Mouse (Mus musculus) CD4-positive, CD25-positive, alpha-beta regulatory T cell, adult 4 months (primary cell): ENCODE data around the gene Emsy. TPM values are rescaled to one million over a fixed set of nuclear protein-coding genes. Genes with fewer than 3 reads are reported as not detected.
A peak's percentile ranks its signal among the peaks of the same experiment; 100 is the strongest.

Experiments used
- ATAC-seq: one replicate; pipeline ENCODE4 v1.8.0; 2017
- polyA plus RNA-seq, 2 experiments: library from polyadenylated mRNA; unstranded; fragments of 100-300 nt; shearing (Covaris generic); gene quantifications; one replicate each; pipeline ENCODE4 v1.2.1; 2017

Gene Emsy
- polyA plus RNA-seq, 2 experiments from 2014 or later = 71.4 to 73.3 TPM

GRCm38 (mm10) chr7:98667956-98668746, 11.6 kb upstream of the Emsy start:
- no peak for ATAC-seq

DNA sequence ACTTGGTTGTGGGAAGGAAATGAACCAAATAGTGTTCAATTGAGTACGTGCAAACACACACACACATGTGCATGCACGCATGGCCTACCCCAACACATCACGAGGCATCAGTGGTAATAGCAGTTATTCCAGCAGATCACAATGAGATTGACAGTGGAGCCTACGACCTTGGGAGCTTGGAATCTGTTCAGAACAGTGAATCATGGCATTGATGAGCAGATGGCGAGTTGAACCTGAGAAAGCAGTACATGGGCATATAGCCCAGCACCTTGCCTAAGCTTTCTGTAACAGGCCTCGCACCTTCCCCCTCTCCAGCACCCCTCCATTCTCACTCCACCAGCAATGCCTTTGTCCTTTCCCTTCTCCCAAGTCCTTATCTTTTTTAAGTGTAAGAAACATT, 9.1 kb upstream of the Emsy start:
- no peak for ATAC-seq

GRCm38 (mm10) chr7:98665166-98665565, 8.6 kb upstream of the Emsy start:
- ATAC-seq = no peak

- ATAC-seq = peak; percentile 61
These were observed 677 bp downstream of the Emsy start for GRCm38 (mm10) chr7:98655681-98656530.

GRCm38 (mm10) chr7:98651651-98652050, 4.9 kb downstream of the Emsy start:
- no peak for ATAC-seq

DNA sequence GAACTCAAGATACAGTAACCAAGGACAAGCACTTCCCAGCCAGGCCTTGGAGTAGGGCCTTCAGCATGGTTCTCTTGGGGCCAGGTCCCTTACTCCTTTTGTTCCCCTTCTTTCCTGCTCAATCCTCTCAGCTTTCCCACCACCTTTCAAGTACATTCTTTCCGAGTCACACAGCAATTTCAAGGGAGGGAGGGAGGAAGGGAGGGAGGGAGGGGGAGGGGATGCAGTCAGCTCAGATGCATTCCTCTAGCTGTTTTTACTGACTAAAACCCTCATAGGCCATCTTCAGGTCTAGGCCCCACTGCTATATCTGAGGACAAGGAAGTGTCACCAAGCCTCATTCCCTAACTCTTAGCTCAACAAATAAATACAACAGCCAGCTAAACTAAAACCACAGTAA, 12.3 kb downstream of the Emsy start:
- ATAC-seq = no peak

DNA sequence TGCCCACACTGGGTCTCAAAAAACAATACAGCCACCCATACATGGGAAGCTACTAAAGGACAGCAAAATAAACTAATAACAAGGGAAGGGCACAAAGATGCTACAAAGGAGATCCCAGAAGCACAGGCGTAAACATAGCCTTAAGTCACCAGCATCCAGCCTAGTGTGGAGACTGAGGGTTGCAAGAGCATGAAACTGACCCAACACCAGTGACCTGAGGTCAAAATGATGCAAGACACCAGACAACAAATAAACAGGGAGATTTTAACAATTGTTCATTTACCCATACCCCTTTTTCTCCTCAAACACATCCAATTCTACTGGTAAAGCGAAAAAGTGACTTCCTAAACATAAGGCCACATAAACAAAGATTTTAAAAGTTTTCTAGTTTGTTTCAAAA, 20.0 kb downstream of the Emsy start:
- no peak for ATAC-seq

DNA sequence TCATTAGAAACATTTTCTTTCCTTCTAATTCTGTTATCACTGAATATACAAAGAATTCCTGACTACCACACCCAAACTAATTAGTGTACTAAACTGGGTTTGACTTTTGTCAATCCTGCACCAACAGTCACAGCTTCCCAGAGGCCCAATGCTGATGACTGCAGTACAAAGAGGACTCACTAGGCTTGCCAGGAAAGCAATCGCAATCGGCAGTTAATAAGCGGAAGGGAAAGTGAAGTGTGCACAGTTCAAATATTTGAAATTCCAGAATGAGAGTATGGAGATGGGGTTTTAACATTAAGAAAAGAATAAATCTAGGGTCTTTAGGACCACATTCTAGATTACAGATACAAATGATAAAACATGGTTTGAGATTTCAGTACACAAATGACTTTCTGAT, 23.6 kb downstream of the Emsy start:
- ATAC-seq = no peak

- no peak for ATAC-seq
These were observed 26.6 kb downstream of the Emsy start for GRCm38 (mm10) chr7:98629947-98630346.

DNA sequence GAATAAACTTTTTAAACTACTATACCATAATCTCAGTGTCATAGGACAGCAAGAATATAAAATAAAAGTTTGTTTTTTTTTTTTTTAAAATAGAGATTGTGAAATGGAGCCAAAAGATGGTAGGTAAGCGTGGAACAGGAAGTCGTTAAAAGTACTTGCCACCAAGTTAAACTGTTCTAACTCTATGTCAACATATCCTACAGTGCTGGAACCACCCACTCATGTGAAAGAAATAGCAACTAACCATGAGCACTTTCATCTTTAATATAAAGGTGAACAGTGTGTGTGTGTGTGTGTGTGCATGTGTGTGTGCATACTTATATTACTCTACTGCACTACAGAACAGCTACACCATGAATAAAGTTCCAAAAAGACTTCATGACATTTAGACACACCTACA, 38.8 kb downstream of the Emsy start:
- peak; percentile 89 for ATAC-seq

- no peak for ATAC-seq
These were observed 43.6 kb downstream of the Emsy start for GRCm38 (mm10) chr7:98612936-98613335.

DNA sequence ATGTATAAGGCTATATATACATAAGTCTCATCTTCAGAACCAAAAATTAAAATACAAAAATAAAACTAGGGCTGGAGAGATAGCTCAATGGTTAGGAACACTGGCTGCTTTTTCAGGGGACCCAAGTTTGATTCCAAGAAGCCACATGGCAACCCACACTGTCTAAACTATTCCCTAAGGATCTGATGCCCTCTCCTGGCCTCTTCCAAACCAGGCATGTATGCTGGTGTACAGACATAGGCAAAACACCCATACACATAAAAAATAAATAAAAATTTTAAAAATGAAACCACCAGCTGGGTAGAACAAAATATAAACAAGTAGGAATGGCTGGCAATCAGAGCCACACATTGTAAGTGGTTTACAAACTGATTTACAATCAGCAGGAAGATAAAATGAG, 48.1 kb downstream of the Emsy start:
- ATAC-seq = no peak

DNA sequence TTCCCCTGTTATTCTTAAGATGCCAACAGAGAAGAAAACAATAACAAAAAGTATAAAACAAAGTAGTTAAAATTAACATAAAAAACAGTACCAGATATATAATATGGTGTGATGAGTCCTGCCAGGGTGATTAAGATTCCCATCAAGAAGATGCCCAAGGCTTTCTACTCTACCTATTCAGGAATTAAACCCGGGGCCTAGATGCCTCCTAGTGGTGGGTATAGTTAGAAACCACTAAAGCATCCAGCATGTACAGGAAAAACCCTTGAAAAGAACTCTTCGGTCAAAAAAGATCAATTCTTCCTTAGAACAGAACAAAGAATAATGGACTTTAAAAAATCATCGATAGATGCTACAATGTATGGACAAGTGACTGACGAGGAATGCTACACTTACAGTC, 49.4 kb downstream of the Emsy start:
- no peak for ATAC-seq

DNA sequence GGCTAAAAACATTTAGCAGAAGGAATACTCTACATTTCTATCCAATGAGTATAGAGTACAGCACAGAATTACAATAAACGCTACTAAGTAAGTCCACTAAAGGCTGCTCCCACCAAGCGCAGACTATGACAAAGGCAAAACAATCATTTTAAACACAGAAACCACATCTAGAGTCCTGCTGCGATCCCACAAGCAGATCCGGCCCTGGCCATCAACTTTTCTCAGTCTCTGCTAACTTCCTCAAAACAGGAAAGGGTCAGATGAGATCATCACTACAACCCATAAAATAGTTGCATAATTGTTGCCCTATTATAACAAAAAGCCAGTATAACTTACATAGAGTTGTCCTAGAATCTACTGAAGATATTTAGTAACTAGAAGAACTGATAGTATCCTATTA, 54.9 kb downstream of the Emsy start:
- no peak for ATAC-seq

- ATAC-seq = no peak
These were observed 59.2 kb downstream of the Emsy start for GRCm38 (mm10) chr7:98597402-98597801.

DNA sequence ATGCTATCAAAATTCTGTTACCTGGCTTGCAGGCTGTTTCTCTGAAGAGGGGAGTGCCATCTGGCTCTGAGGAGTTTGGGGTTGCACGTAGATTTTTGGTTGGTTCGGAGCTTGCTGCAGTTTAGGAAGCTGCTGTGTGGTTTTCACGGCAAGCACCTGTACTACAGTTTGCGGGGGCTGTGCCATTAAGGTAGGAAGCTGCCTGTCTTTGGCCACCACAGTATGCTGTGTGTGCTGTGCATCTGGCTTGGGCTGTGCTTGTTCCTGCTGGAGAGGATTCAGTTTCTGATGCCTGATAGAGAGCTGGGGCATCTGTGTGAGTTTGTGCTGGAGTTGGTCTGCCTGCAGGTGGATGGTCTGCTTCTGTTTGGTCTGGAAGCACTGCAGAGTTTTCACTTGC, 61.9 kb downstream of the Emsy start:
- ATAC-seq = no peak

GRCm38 (mm10) chr7:98593276-98593675, 63.3 kb downstream of the Emsy start:
- no peak for ATAC-seq

DNA sequence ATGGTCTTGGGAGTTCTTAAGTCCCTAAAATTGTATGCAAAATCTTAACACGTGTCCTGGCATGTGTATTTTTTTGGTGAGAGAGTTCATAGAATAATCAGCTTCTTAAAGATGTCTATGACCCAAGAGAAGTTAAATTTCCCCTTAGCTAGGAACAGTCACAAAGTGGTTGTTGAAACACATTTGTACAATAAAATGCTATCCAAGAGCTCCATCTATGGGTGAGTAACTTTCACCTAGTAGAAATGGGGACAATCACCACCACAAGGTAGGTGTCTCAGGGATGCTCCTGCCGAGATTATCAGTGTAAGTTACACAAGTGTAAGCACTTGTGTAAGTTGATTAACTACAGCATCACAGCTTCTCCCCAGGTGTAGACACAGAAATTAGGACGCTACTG, 67.6 kb downstream of the Emsy start:
- peak; percentile 70 for ATAC-seq

- ATAC-seq = peak; percentile 67
These were observed 70.3 kb downstream of the Emsy start for GRCm38 (mm10) chr7:98586313-98586712.

- no peak for ATAC-seq
These were observed 72.0 kb downstream of the Emsy start for GRCm38 (mm10) chr7:98584555-98584954.

DNA sequence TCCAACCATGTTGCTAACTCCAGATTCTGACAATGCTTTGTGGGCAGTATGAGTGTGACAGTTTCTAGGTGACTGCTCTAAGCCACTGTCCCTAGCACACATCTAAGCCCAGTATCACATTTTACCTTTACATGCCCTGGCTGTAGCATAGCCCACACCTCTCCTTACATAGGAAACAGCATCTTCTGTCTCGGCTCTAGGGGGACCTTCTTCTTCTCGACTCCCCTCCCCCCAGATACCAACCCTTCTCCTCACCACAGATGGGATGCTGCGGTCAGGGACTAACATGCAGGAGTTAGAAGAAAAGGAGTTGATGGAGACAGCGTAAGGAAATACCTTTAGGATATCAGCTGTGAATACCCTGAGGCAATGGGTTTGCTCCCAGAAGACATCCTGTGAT, 75.3 kb downstream of the Emsy start:
- ATAC-seq = no peak

DNA sequence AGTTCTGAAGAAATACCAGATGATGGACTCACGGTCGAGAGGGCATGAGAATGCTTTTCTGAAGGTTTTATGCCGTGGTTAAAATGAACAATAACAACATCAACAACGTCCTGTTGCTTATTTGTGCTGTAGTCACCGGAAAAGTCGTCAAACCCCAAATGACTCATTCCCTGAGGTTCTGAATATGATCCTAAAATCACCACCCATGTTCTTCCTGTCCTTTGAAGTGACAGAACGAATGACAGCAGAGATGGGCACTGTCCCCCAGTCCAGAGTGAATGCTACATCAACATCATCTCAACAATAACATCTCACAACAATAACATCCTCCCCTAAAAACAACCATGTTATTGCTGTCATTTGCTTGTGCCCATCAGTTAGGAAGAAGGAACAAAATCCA, 76.1 kb downstream of the Emsy start:
- ATAC-seq = peak; percentile 81

- no peak for ATAC-seq
These were observed 76.9 kb downstream of the Emsy start for GRCm38 (mm10) chr7:98579731-98580130.

DNA sequence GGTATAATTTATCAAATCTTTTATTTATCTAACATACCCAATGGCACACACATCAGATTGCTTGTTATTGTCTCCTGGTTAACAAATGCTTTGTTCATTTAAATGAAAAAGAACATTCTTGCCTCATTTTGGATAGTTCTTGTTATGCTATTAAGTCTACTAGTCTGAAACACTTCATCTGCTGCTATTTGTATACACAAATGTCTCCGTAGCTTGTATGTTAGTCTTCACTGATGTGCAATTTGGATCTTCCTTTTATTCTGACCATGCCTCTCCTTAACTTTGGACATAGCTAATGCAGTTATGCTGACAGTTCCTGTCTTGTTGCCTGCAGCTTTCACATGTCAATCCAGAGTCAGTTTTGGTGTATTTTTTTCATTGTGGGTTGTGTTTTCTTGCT, 79.1 kb downstream of the Emsy start:
- no peak for ATAC-seq
